Mouse (Mus musculus) layer of hippocampus, adult 9-11 months (tissue): Measurements from ENCODE around the gene Optc.

Experiments
- DNase-seq: peaks from one replicate; pipeline ENCODE4 v3.0.0; 2022

Gene Optc

GRCm38 (mm10) chr1:133881813-133882212 lies 26.0 kb downstream of the Optc start:
- DNase-seq, result no peak

- no peak for DNase-seq
These were observed 28.9 kb downstream of the Optc start for GRCm38 (mm10) chr1:133878825-133879423.

- DNase-seq, result no peak
These were observed 30.9 kb downstream of the Optc start for GRCm38 (mm10) chr1:133876936-133877335.

- DNase-seq, result no peak
These were observed 34.5 kb downstream of the Optc start for GRCm38 (mm10) chr1:133873086-133873813.

- DNase-seq, result no peak
These were observed 36.6 kb downstream of the Optc start for GRCm38 (mm10) chr1:133871241-133871640.

GRCm38 (mm10) chr1:133869221-133869620 lies 38.6 kb downstream of the Optc start:
- DNase-seq, result no peak

- DNase-seq, result no peak
These were observed 44.4 kb downstream of the Optc start for GRCm38 (mm10) chr1:133863257-133863997.

GRCm38 (mm10) chr1:133861028-133861427 lies 46.8 kb downstream of the Optc start:
- no peak for DNase-seq

- DNase-seq, result no peak
These were observed 47.7 kb downstream of the Optc start for GRCm38 (mm10) chr1:133859821-133860711.

GRCm38 (mm10) chr1:133859257-133859656 lies 48.5 kb downstream of the Optc start:
- no peak for DNase-seq

GRCm38 (mm10) chr1:133857781-133858180 lies 50.0 kb downstream of the Optc start:
- no peak for DNase-seq

GRCm38 (mm10) chr1:133857171-133857570 lies 50.6 kb downstream of the Optc start:
- DNase-seq, result no peak

- no peak for DNase-seq
These were observed 51.1 kb downstream of the Optc start for GRCm38 (mm10) chr1:133856655-133857054.

GRCm38 (mm10) chr1:133856133-133856541 lies 51.7 kb downstream of the Optc start:
- no peak for DNase-seq

GRCm38 (mm10) chr1:133855274-133856017 lies 52.4 kb downstream of the Optc start:
- peak; percentile 18 for DNase-seq

- DNase-seq, result peak; percentile 27
These were observed 53.2 kb downstream of the Optc start for GRCm38 (mm10) chr1:133854421-133855273.
